Mouse (Mus musculus): ENCODE data around the gene Ikbke.

GRCm38 (mm10) chr1:131274725-131275539 lies 4.5 kb downstream of the Ikbke start:
- TF ChIP-seq ZC3H11A (IDR thresholded peaks at IDR 0.05; ENCODE audit: borderline replicate concordance, low read depth, low read length) (no peak), MAFK (IDR thresholded peaks at IDR 0.05; ENCODE audit: insufficient read depth, low read depth, low read length) (no peak), HCFC1 (IDR thresholded peaks at IDR 0.05; ENCODE audit: borderline replicate concordance, insufficient read depth, low read length) (no peak)
